Mouse (Mus musculus): ENCODE data around the gene Rasal2.

DNA sequence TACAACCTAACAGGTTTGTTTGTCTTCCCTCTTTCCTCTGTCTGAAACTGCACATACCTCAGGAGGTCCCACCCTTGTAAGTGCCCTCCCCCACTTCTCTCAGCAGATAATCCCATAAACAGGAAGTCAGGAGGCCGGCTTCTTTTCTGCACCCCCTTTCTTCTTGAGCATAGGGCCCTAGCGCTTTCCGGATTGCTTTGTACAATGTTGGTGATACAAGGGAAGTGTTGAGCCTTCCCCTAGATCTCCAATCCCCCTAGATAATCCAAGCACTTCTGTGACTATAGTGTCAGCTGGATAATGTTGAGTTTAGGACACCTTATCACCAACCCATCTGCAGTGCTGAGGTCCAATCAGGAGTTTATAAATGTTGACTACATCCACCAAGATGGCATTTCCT, 3.4 kb upstream of the Rasal2 start:
- TF ChIP-seq CHD2 (IDR thresholded peaks at IDR 0.05; ENCODE audit: low read depth, low read length) (no peak), HCFC1 (IDR thresholded peaks at IDR 0.05; ENCODE audit: borderline replicate concordance, insufficient read depth, low read length) (no peak), MAFK (IDR thresholded peaks at IDR 0.05; ENCODE audit: insufficient read depth, low read depth, low read length) (no peak), ZNF384 (IDR thresholded peaks at IDR 0.05; ENCODE audit: low read depth, low read length) (no peak), ZC3H11A (IDR thresholded peaks at IDR 0.05; ENCODE audit: borderline replicate concordance, low read depth, low read length) (no peak)
